Mouse (Mus musculus) lung, adult 2 months (tissue): ENCODE measurements around the gene Sirt3.

Experiments used
- CTCF ChIP-seq: fragments of 200-500 bp; IDR thresholded peaks from 2 replicates; pipeline ENCODE4 v1.5.1; 2011; ENCODE audit warnings: mild to moderate bottlenecking, low read length, control low read depth; ENCODE audit not compliant: insufficient read depth
- POLR2A ChIP-seq: fragments of 200-500 bp; IDR thresholded peaks from 2 replicates; pipeline ENCODE4 v1.6.1; 2011; ENCODE audit warnings: low read depth, mild to moderate bottlenecking, control low read depth, low read length, borderline replicate concordance; ENCODE audit errors: extremely low read depth

DNA sequence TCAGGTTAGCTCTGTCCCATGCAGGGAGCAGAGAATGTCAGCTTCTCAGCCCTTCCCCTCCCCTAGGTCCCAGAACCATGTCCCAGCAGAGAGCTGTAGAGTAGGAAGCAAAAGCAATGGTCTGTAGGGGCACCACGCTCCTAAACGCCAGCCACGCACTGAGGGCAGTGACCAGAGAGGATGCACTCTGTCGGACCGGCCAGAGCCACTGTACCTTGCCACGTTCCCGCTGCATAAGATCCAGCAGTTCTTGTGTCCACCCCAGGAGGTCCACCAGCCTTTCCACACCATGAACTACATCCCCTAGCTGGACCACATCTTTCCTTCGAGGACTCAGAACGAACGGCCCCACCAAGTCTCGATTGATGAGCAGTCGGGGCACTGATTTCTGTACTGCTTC is 17.3 kb downstream of the Sirt3 start:
- TF ChIP-seq POLR2A (0 out of 2 replicates have a peak, but pooled peaks have one; percentile 8), CTCF (no peak)
